Mouse (Mus musculus) MN1 (cell line): Measurements from ENCODE around the gene Hspa8.
"Not testable (repeated sequence)": the region's sequence is repeated elsewhere in the genome, so short reads cannot be mapped to it uniquely, and the experiment has no call there.

Experiments used
- DNase-seq: peaks from one replicate; pipeline ENCODE4 v3.0.0-alpha.2; 2016; ENCODE audit warnings: low spot score

Gene Hspa8

GRCm38 (mm10) chr9:40800675-40801612, at the start of gene Hspa8:
Hspa8 (plus strand) TSS chr9:40800984.
- DNase-seq, result peak; percentile 99

- DNase-seq, result no peak
Measured at GRCm38 (mm10) chr9:40751749-40752148, 49.0 kb upstream of the Hspa8 start.

- peak; percentile 83 for DNase-seq
Measured at GRCm38 (mm10) chr9:40756401-40756800, 44.4 kb upstream of the Hspa8 start.

DNA sequence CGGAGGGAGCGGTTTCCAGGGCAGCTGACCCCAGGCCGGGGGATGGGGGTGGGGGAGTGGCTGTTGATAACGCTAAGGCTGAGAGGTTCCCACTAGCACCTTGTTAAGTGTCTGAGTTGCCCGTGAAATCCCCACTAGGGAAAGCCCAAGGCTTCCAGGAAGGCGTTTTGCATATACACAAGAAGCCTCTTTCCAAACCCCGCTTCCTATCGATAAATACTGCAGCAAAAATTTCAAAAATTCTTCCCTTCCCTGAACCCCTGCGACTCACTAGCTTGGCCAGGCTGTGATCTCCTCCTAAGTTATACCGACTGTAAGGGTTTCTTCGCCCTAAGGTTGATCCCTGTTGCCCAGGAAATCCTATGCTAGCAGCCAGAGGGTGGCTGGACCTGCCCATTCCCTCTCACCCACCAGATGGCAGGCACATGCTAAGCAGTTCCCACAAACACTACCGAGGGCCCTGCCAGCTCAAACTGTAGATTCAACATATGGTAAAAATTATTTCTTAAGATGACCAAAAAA, 43.6 kb upstream of the Hspa8 start:
- peak; percentile 81 for DNase-seq

GRCm38 (mm10) chr9:40757685-40758270, 43.0 kb upstream of the Hspa8 start:
- DNase-seq, result peak; percentile 94

DNA sequence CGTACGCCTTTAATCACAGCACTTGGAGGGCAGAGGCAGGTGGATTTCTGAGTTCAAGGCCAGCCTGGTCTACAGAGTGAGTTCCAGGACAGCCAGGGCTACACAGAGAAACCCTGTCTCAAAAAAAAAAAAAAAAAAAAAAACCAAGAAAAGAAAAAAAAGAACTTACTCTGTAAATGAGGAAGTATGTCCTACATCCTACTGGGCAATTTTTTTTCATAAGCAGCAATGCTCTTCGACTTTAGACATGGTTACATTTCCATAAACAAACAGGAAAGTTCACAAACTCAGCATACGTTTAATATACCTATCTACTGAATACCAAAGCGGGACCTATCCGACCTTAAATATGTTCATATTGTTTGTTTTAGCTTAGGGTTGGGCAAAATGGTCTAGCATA, 38.4 kb upstream of the Hspa8 start:
- DNase-seq, result no peak

DNA sequence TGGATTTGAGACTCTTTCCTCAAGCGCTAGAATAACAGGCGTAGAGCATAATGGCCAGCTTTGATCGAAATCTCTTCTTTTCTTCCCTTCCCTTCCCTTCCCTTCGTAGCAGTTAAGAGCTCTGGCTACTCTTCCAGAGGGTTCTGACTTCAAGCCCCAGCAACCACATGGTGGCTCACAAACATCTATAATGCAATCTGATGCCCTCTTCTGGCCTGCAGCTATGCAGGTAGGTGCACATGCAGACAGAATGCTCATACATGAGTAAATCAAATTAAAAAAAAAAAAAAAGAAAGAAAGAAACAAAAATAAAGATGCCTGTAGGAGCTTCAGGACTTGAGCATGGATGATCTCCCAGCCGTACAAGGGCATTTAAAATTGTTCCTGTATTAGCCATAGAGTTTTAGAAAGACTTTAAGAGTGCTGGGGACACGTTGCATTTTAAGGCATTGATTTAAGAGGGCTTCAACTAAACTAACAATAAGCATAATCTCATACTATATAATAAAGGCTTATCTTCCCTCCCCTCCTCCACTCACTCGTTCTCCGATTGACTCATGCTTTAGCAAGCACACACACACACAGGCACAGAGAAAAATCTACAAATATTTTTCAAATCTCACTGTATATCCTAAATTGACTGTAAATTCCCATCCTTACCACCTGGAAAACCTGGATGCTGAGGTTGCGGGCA, 35.8 kb upstream of the Hspa8 start:
- no peak for DNase-seq

DNA sequence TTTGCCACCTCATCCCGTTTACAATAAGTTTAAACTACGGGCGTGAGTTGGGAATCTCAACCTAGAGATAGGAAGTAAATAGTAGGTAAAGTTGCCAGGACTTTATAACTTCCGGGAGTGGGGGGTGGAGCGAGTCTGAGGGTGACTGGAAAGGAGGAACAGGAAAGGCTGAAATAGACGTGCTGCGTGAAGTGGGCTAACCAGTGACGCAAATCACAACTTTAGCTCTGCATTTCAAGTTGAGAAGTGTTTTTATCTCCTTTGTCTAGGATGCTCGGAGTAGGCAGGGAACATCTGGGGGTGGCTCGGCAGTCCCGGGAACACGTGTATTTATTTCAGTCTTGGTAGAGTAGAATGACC, 35.2 kb upstream of the Hspa8 start:
- no peak for DNase-seq

GRCm38 (mm10) chr9:40766058-40766605, 34.7 kb upstream of the Hspa8 start:
- no peak for DNase-seq

DNA sequence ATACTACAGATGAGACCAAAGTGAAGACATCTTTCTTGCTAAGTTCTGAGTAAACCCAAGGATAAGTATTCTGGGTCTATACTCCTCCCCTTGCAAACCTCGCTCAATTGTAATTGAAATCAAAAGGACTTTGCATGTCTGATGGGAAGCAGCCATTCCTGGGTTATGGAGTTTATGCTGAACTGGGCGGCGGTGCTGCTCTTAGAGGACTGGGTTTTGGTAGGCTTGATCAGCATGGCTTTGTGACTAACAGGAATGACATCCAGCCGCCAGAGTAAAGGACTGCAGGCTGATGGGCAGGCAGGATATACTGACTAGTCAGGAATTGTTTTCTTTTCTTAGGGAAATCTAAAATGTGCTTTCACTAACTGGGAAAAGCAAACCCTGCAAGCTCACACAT, 32.8 kb upstream of the Hspa8 start:
- no peak for DNase-seq

GRCm38 (mm10) chr9:40772246-40772645, 28.5 kb upstream of the Hspa8 start:
- DNase-seq, result no peak

- DNase-seq, result not testable (repeated sequence)
Measured at GRCm38 (mm10) chr9:40773142-40773541, 27.6 kb upstream of the Hspa8 start.

DNA sequence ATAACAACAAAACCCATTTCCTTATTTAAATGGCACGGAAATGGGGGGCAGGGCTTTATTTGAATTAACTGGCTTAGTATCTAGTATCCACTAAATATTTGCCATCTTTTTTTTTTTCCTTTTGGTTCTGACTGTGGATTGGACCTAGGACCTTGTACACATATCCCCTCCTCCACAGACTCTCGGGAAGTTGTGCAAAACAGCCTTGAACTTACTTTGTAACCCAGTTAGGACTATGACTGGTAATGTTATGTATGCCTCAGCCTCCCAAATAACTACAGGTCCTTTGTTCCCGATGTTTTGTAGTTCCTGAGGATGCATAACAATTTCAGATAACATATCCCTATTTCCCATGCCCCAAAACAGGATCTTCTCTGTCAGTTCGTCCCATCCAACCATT, 26.9 kb upstream of the Hspa8 start:
- no peak for DNase-seq

GRCm38 (mm10) chr9:40776044-40776443, 24.7 kb upstream of the Hspa8 start:
- DNase-seq, result peak; percentile 48

- peak; percentile 78 for DNase-seq
Measured at GRCm38 (mm10) chr9:40776459-40777248, 24.1 kb upstream of the Hspa8 start.

- DNase-seq, result no peak
Measured at GRCm38 (mm10) chr9:40780111-40780510, 20.7 kb upstream of the Hspa8 start.

DNA sequence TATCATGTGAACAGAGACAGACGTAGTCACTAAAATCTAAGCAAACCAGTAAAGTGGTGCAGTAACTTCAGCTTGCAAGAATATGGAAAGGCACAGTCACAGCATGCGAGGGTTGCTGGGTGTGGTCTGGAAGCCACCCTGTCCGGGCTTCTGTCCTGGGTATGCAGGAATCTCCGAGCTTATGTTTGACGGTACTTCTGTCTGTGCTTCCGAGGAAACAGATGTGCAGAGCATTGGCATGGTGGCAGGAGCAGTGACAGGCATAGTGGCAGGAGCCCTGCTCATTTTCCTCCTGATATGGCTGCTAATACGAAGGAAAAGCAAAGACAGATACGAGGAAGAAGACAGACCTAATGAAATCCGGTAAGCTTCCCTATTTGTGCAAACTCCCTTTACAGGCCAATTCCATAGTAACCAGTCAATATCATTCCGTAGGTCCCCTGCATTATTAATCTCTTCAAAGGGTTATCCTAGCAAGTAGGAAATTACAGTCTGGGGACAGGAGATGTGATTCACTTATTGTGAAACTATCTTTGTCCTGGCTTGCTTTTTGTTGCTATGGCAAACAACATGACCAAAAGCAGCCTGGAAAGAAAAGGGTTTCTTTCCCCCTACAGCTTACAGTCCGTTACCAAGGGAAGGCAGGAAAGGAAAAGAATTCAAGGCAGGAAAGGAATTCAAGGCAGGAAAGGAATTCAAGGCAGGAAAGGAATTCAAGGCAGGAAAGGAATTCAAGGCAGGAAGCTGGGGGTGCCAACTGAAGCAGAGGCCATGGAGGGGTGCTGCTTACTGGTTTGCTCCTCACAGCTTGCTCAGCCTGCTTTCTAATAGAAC, 19.7 kb upstream of the Hspa8 start:
- no peak for DNase-seq

- DNase-seq, result no peak
Measured at GRCm38 (mm10) chr9:40781726-40782581, 18.8 kb upstream of the Hspa8 start.

- no peak for DNase-seq
Measured at GRCm38 (mm10) chr9:40783641-40784373, 17.0 kb upstream of the Hspa8 start.
